Mouse (Mus musculus) adrenal gland, postnatal 36 days (tissue): ENCODE results near the gene Nme3. TPM values are rescaled to one million over a fixed set of nuclear protein-coding genes. Genes with fewer than 3 reads are reported as not detected.

ENCODE experiments used
- DNase-seq, 2 experiments: peaks; one replicate each; pipeline ENCODE4 v3.0.0; 2021; ENCODE audit warnings: mixed read lengths in 1 of 2
- total RNA-seq, 2 experiments: library from RNA; stranded (reverse); gene quantifications; 2 replicates each; pipeline ENCODE4 v1.2.3; 2021

The Nme3 gene
- total RNA-seq, 2 experiments from 2014 or later, result 51.3 to 113 TPM

GRCm38 (mm10) chr17:24878531-24878930 lies 17.8 kb upstream of the Nme3 start:
- DNase-seq, result peak in 1 of 2 experiments; percentile 38

GRCm38 (mm10) chr17:24881738-24882440 lies 14.4 kb upstream of the Nme3 start:
- peak in 1 of 2 experiments; percentile 52 for DNase-seq

GRCm38 (mm10) chr17:24884391-24884790 lies 11.9 kb upstream of the Nme3 start:
- no peak for DNase-seq

- no peak for DNase-seq
These were observed 10.8 kb upstream of the Nme3 start for GRCm38 (mm10) chr17:24885356-24886133.

- peak; percentile 99 for DNase-seq
These were observed 10.0 kb upstream of the Nme3 start, which contains the start of the genes Nubp2 and Spsb3 for GRCm38 (mm10) chr17:24886134-24886931. Nubp2 (minus strand) TSS chr17:24886349. Spsb3 (plus strand) TSS chr17:24886643.

- DNase-seq, result no peak
These were observed 9.4 kb upstream of the Nme3 start for GRCm38 (mm10) chr17:24886932-24887271.

GRCm38 (mm10) chr17:24887291-24888080 lies 8.8 kb upstream of the Nme3 start:
- no peak for DNase-seq

- DNase-seq, result no peak
These were observed 7.4 kb upstream of the Nme3 start for GRCm38 (mm10) chr17:24888862-24889261.

- DNase-seq, result no peak
These were observed 5.9 kb upstream of the Nme3 start for GRCm38 (mm10) chr17:24890151-24891092.

- DNase-seq, result no peak
These were observed 5.0 kb upstream of the Nme3 start for GRCm38 (mm10) chr17:24891321-24891720.

- DNase-seq, result no peak
These were observed 3.5 kb upstream of the Nme3 start for GRCm38 (mm10) chr17:24892785-24893184.

GRCm38 (mm10) chr17:24893276-24893675 lies 3.0 kb upstream of the Nme3 start:
- DNase-seq, result no peak

- DNase-seq, result peak in 1 of 2 experiments; percentile 21
These were observed 2.0 kb upstream of the Nme3 start for GRCm38 (mm10) chr17:24894061-24894994.

GRCm38 (mm10) chr17:24894995-24895547 lies 1.2 kb upstream of the Nme3 start, which contains the start of the genes Eme2 and Mrps34:
Eme2 (minus strand) TSS chr17:24895087.
Mrps34 (plus strand) TSS chr17:24895116.
- peak; percentile 86 to 87 for DNase-seq

- DNase-seq, result peak; percentile 73 to 81
These were observed 594 bp upstream of the Nme3 start for GRCm38 (mm10) chr17:24895571-24896240.

GRCm38 (mm10) chr17:24896993-24897269 lies 631 bp downstream of the Nme3 start:
- no peak for DNase-seq

- peak; percentile 61 to 70 for DNase-seq
These were observed 1.3 kb downstream of the Nme3 start for GRCm38 (mm10) chr17:24897600-24897999.

GRCm38 (mm10) chr17:24898041-24898854 lies 1.9 kb downstream of the Nme3 start:
- DNase-seq, result no peak
